Mouse (Mus musculus): ENCODE data around the gene Clta. TPM values are rescaled to one million over a fixed set of nuclear protein-coding genes. Genes with fewer than 3 reads are reported as not detected.
A peak's percentile ranks its signal among the peaks of the same experiment; 100 is the strongest.

The Clta gene
- polyA plus RNA-seq, 1 experiment from 2014 or later: 343 TPM

DNA sequence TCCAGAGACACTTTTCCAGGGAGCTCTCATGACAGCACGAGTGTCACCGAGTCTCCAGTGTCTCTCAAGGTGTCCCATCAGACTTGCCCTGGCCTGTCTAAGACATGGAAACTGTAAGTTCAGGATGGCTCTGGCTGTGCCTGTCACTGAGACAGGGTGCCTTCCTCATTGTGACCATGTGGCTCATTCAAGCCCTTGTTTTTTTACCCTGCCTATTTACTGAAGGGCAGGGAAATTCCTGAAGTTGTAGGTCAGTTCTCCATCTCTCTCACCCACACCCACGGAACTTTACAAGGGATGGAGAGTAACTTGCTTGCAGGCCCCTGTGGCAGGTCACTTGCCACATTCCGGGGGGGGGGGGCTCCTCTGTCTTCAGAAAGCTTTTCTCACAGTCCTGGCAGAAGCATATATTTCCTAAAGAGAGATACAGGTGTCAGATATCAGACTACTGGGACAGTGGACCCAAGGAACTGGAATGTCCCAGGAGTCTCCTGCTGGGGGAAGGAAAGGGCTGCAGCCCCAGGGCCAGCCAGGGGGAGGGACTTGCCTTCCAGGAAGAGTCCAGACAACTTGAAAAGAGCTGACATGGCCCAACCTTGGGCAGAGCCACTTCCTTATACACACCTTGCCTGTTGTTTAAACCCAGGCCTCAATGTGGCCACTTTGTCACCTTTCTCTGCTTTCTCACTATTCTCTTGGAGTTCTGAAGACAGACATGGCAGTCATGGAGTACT is 39.1 kb upstream of the Clta start:
- H3K36me3 ChIP-seq (ENCODE audit: control insufficient read depth, insufficient read depth): no peaks in the 10 kb centered on the region; the same call in 1 of the 2 replicates
- H3K27ac ChIP-seq (ENCODE audit: low read depth, low read length): peak overlapping the region; percentile 41; the same call in 1 of the 2 replicates
- peak; percentile 73 for ATAC-seq
- peak overlapping the region; percentile 40 for H3K4me2 ChIP-seq (replicated peaks; ENCODE audit: low read depth)
- no peaks in the 10 kb centered on the region for H3K9me3 ChIP-seq (ENCODE audit: control insufficient read depth)
- no peak overlapping the region for H3K9ac ChIP-seq (ENCODE audit: low read depth, low read length)
- no peaks in the 10 kb centered on the region for H3K27me3 ChIP-seq (replicated peaks; ENCODE audit: control insufficient read depth, insufficient read depth, low read length)
- H3K4me1 ChIP-seq (replicated peaks; ENCODE audit: control insufficient read depth, insufficient read depth, low read length): peaks cover 20% of the 10 kb centered on the region; the same call in 1 of the 2 replicates
- TF ChIP-seq CTCF (IDR thresholded peaks at IDR 0.05; ENCODE audit: low read depth): 0 out of 2 replicates have a peak, but pooled peaks have one; percentile 16
- WGBS: 54% methylated on average over 4 of the region's 4 CpGs
- no peak overlapping the region for H3K4me3 ChIP-seq (ENCODE audit: low read depth, low read length)

DNA sequence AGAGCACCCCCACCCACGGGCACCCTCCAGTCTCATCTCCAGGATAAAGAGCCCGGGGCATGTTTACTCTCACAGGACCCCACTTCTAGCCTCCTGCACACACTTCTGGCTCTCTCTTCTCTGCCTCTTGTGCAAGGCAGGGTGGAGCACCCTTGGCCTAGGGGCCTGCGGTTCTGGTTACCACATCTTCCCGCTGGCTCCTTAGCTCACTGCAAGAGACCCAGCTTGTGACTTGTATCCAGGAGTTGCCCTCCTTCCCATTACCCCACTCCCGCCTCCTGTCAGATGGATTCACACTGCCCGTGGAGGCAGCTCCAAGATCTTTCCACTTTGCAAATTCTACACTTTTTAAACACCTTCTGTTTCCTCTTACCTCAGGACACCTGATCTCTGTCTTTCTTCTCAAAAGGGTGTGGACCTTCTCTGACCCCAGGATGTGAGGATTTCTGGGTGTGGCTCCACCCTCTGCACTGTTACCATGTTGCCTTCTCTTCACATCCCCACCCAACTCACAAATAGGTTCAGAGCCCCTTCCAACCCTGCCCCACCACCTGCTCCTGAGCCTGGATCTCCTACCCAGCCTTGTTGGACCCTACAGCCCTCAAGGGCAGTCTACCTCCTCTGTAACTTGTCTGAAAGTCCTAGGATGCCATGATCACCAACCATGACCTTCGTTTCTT is 38.3 kb upstream of the Clta start:
- Histone ChIP-seq H3K27me3 (replicated peaks; ENCODE audit: control insufficient read depth, insufficient read depth, low read length) (no peaks in the 10 kb centered on the region), H3K27ac (ENCODE audit: low read depth, low read length) (no peak overlapping the region), H3K4me3 (ENCODE audit: low read depth, low read length) (no peak overlapping the region), H3K9me3 (ENCODE audit: control insufficient read depth) (no peaks in the 10 kb centered on the region), H3K4me1 (replicated peaks; ENCODE audit: control insufficient read depth, insufficient read depth, low read length) (peaks cover 20% of the 10 kb centered on the region; the same call in 1 of the 2 replicates), H3K9ac (ENCODE audit: low read depth, low read length) (no peak overlapping the region), H3K4me2 (replicated peaks; ENCODE audit: low read depth) (no peak overlapping the region), H3K36me3 (ENCODE audit: control insufficient read depth, insufficient read depth) (no peaks in the 10 kb centered on the region; the same call in 1 of the 2 replicates)
- 78% methylated on average over 7 of the region's 7 CpGs for WGBS
- TF ChIP-seq CTCF (IDR thresholded peaks at IDR 0.05; ENCODE audit: low read depth): no peak
- ATAC-seq: peak; percentile 14; the same call in 1 of the 2 replicates

DNA sequence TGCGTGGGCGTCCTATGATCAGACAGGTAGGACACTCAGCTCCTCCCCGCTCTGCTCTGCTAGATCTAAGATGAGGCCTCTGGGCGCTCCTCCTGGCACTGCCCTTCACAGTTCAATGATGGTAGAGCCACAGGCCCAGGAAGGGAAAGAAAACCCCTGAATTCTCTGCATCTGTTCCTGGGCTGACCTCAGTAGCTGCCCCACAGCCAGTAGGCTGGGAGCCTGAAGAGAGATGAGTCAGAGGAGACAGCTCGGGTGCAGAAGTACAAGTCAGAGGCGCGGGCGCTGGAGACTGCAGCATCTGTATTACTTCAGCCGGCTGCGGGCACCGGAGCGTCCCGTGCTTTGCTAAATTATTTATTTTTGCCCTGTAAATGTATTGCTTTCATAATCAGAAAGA is 35.6 kb upstream of the Clta start:
- H3K27me3 ChIP-seq (replicated peaks; ENCODE audit: control insufficient read depth, insufficient read depth, low read length): no peaks in the 10 kb centered on the region
- H3K9me3 ChIP-seq (ENCODE audit: control insufficient read depth): no peaks in the 10 kb centered on the region
- 59% methylated on average over 13 of the region's 13 CpGs for WGBS
- no peak for TF ChIP-seq CTCF (IDR thresholded peaks at IDR 0.05; ENCODE audit: low read depth)
- no peak overlapping the region for H3K9ac ChIP-seq (ENCODE audit: low read depth, low read length)
- ATAC-seq: no peak
- no peak overlapping the region for H3K4me2 ChIP-seq (replicated peaks; ENCODE audit: low read depth)
- H3K4me3 ChIP-seq (ENCODE audit: low read depth, low read length): no peak overlapping the region
- H3K4me1 ChIP-seq (replicated peaks; ENCODE audit: control insufficient read depth, insufficient read depth, low read length): peaks cover 21% of the 10 kb centered on the region; the same call in 1 of the 2 replicates
- peak overlapping the region; percentile 24; the same call in 1 of the 2 replicates for H3K27ac ChIP-seq (ENCODE audit: low read depth, low read length)
- H3K36me3 ChIP-seq (ENCODE audit: control insufficient read depth, insufficient read depth): no peaks in the 10 kb centered on the region; the same call in 1 of the 2 replicates

DNA sequence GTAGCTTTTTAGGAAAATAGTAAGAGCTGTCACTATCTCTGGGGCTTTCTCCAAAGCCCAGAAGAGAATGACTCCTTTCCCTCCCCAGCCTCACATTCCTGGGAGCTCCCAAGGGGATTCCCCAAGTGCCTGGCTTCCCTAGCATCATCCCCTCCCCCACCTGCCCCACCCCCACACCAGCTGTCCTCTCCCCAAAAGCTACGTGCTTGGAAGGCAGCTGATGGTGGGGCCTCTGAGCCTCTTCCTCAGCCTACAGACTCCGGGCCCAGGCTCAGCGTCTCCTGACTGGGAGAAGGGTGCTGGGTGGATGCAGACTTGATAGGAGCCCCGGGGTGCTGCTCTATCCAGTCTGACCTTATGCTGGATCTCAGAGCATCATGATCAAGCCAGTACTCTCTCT is 34.9 kb upstream of the Clta start:
- no peak for TF ChIP-seq CTCF (IDR thresholded peaks at IDR 0.05; ENCODE audit: low read depth)
- Histone ChIP-seq H3K4me2 (replicated peaks; ENCODE audit: low read depth) (no peak overlapping the region), H3K27ac (ENCODE audit: low read depth, low read length) (no peak overlapping the region), H3K27me3 (replicated peaks; ENCODE audit: control insufficient read depth, insufficient read depth, low read length) (no peaks in the 10 kb centered on the region), H3K9ac (ENCODE audit: low read depth, low read length) (no peak overlapping the region), H3K36me3 (ENCODE audit: control insufficient read depth, insufficient read depth) (no peaks in the 10 kb centered on the region; the same call in 1 of the 2 replicates), H3K4me3 (ENCODE audit: low read depth, low read length) (no peak overlapping the region), H3K4me1 (replicated peaks; ENCODE audit: control insufficient read depth, insufficient read depth, low read length) (peaks cover 19% of the 10 kb centered on the region; the same call in 1 of the 2 replicates), H3K9me3 (ENCODE audit: control insufficient read depth) (no peaks in the 10 kb centered on the region)
- no peak for ATAC-seq
- WGBS: 36% methylated on average over 4 of the region's 4 CpGs

DNA sequence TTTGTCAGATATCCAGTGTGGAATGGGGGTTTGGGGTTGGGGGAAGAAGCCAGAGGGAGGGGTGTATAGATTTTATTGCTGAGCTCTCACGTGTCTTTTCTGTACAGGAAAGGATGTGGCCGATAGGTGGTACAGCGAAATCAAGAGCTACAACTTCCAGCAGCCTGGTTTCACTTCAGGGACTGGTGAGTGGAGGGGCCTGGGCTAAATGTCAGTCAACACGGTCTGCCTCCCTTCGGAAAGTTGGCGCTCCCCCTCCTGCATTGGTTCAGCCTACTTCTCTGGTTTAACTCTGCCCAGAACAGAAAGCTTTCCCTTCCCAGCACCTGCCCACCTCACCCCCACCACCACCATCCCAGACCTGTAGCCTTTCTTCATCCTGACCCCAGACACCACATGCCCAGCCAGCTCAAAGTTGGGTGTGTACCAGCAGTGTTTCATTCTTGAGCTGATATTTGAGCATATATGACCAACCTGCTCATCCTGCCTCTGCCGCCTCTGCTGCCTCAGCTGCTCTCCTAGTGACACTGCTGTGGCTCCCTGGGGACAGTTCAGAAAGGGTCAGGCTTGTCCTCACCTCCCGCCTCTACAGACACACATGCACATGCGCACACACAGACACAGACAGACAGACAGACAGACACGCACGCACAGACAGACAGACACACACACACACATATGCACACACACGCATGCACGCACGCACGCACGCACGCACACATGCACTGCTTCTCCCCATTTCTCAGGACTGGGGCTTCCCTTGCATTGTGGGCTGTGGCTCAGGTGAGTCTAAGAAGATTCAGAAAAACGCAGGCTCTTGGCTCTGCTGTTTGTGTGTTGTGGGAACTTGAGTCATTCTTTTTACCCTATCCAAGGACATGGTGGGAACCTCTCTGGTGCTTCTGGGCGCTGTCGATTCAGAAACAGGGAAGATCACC is 33.6 kb upstream of the Clta start:
- H3K36me3 ChIP-seq (ENCODE audit: control insufficient read depth, insufficient read depth): no peaks in the 10 kb centered on the region
- no peak overlapping the region for H3K9ac ChIP-seq (ENCODE audit: low read depth, low read length)
- H3K9me3 ChIP-seq (ENCODE audit: control insufficient read depth): no peaks in the 10 kb centered on the region
- no peak overlapping the region for H3K27ac ChIP-seq (ENCODE audit: low read depth, low read length)
- H3K4me1 ChIP-seq (replicated peaks; ENCODE audit: control insufficient read depth, insufficient read depth, low read length): 0 out of 2 replicates have a peak, but pooled peaks cover 9% of the 10 kb centered on the region
- TF ChIP-seq CTCF (IDR thresholded peaks at IDR 0.05; ENCODE audit: low read depth): no peak
- H3K27me3 ChIP-seq (replicated peaks; ENCODE audit: control insufficient read depth, insufficient read depth, low read length): no peaks in the 10 kb centered on the region
- WGBS: 86% methylated on average over 20 of the region's 20 CpGs
- H3K4me2 ChIP-seq (replicated peaks; ENCODE audit: low read depth): no peak overlapping the region
- no peak overlapping the region for H3K4me3 ChIP-seq (ENCODE audit: low read depth, low read length)
- ATAC-seq: no peak

Data from intestine, postnatal 0 days (tissue).